Mouse (Mus musculus): ENCODE measurements around the gene Scin.
A peak's percentile ranks its signal among the peaks of the same experiment; 100 is the strongest.

Gene Scin

GRCm38 (mm10) chr12:40108143-40108542 lies 25.9 kb downstream of the Scin start:
- no peak for DNase-seq (ENCODE audit: low read depth, low spot score)

DNA sequence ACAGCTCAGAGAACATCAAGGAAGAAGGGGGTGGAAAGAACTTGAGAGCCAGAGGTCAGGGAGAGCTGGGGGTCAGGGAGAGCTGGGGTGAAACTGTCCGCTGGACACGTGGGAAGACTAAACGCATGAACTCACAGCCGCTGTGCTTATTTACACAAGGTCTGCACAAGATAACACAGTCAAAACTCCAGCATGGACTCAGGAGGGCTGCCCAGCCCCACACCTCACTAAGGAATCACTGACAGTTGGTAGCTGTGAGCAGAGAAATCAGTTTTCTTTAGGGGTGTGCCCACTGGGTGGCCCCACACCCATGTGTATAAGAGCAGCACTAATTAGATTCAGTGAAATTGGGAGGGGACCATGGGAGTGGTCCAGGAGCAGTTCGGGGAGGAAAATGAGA lies 27.2 kb downstream of the Scin start:
- DNase-seq (ENCODE audit: low read depth, low spot score): no peak

- no peak for DNase-seq (ENCODE audit: low read depth, low spot score)
Observed at GRCm38 (mm10) chr12:40104750-40105149, 29.3 kb downstream of the Scin start.

DNA sequence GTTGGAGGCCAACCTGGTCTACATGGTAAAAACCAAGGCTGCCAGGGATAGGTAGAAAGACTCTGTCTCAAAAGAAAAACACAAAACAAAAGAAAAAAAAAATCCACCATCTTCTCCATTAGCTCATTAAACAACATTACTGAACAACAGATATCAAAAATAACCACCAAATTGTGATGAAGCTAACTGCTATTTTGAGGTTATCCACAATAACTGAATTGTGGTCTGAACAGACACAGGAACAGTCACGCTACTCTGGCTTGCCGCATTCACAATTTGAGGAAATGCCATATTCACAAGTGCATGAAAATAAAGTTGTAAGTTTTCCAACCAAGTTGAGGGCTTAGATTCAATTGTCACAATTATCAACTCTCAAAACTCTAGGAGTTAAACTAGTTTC lies 31.7 kb downstream of the Scin start:
- DNase-seq (ENCODE audit: low read depth, low spot score): no peak

- no peak for DNase-seq (ENCODE audit: low read depth, low spot score)
Observed at GRCm38 (mm10) chr12:40099407-40099806, 34.6 kb downstream of the Scin start.

GRCm38 (mm10) chr12:40097449-40097848 lies 36.6 kb downstream of the Scin start:
- no peak for DNase-seq (ENCODE audit: low read depth, low spot score)

GRCm38 (mm10) chr12:40097023-40097422 lies 37.0 kb downstream of the Scin start:
- DNase-seq (ENCODE audit: low read depth, low spot score): no peak

DNA sequence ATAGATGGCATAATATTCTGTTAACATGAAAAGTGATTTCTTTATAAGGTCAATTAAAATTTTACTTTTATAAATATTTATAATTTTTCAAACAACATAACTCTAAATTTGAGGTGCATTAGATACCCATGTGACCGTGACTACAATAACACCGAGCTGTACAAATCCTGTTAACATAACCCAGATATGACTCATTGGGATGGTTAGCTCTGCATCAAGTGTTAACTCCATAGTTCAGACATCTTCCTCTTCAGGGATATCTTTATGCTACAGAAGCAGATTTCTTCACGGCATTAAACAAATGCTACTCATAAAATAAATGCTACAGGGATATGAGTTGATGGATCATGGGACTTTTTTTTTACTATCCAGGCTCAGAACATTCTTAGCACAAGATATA lies 37.6 kb downstream of the Scin start:
- DNase-seq (ENCODE audit: low read depth, low spot score): no peak

GRCm38 (mm10) chr12:40090017-40090416 lies 44.0 kb downstream of the Scin start:
- no peak for DNase-seq (ENCODE audit: low read depth, low spot score)

- DNase-seq (ENCODE audit: low read depth, low spot score): no peak
Observed at GRCm38 (mm10) chr12:40085731-40086322, 48.2 kb downstream of the Scin start.

DNA sequence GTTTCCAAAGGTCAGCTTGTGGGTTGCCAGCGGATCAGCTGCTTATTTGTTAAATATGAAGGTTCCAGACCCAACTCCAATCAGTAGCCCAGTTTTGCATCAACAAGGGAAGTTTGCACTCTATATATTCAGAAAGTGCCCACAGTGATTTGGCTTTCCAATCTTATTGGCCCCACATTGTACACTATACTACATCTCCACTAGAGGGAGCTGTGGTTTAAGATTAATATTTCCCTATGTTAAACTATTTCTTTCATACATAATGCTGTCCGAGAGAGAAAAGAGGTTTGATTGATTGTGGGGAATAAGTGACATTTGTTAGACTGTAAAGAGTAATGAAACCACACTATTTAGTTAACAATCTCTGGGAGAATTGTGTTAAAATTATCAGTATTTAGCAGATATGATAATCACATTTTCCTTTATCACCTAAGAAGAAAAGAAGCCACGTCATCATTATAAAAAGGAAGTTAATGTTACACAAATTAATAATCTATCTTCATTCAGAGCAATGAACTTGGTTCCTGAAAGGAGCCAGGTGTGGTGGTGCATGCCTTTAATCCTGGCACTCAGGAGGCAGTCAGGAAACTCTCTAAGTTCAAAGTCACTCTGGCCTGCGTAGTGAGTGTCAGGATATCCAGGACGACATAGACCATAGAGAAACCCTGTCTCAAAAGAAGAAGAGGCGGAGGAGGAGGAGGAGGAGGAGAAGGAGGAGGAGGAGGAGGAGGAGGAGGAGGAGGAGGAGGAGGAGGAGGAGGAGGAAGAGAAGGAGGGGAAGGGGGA lies 51.4 kb downstream of the Scin start:
- DNase-seq (ENCODE audit: low read depth, low spot score): no peak

DNA sequence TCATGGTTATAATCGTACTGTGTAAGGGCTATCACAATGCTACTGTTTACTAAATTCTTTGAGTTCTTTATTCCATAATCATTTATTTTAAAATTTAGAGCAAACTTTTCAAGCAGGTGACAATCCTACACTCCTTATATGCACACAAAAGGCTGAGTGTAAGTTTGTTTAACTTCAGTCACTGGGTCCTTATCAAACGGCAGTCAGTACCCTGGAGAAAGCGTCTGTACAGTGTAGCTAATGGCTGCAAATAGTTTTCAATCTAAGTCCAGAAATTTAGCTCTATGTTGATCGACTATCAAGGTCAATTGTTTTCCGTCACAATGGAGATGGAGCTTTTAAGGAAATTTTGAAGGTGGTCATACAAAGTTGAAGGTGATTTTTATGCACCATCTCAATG lies 52.0 kb downstream of the Scin start:
- no peak for DNase-seq (ENCODE audit: low read depth, low spot score)

- DNase-seq (ENCODE audit: low read depth, low spot score): peak; percentile 3
Observed at GRCm38 (mm10) chr12:40073660-40074059, 60.4 kb downstream of the Scin start.

GRCm38 (mm10) chr12:40047024-40047423 lies 87.0 kb downstream of the Scin start:
- no peak for DNase-seq (ENCODE audit: low read depth, low spot score)

GRCm38 (mm10) chr12:40043816-40044585 lies 90.0 kb downstream of the Scin start:
- no peak for DNase-seq (ENCODE audit: low read depth, low spot score)

DNA sequence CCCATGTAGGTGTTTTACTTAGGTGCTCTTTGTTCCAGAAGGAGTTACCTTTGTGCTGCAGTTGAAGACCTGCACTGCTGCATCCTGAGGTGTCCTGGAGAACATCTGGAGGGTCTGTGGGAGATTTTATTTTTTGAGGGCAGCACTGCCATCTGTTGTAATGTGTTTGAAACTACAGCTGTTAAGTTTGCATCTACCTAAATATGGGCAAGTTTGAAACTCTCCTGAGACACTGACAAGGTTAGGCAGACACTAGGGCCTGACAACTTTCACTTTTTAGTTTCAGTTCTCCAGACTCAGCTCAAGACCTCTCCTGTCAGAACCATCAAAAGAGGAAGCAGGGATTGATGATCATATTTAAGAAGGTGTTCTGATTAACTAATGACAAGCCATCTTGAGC lies 94.0 kb downstream of the Scin start:
- no peak for DNase-seq (ENCODE audit: low read depth, low spot score)

DNA sequence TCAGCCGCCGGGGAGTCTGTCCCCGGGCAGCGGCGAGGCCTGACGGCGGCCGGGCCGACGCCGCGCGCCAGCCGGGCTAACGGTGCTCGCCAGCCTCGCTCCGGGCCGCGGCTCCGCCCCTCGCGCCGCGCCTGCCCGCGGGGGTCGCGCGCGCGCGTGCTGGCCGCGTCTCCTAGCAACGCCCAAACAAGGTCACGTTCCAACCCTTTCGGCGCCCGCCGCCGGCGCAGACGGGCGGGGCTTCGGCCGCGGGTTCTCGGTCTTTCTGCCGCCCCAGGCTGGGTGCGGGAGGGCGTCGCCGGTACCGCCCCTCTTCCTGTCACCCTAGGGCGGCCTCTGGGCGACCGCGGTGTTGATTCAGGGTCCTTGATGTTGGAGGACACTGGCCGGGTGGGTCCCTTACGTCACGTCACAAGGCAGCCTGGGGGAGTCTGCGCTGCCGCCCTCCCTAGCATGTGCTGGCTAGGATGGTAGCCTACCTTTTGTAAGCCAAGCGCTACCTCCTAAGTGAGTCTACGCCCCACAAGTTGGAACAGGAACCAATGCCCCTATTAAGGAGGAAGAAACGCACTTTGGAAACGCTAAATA lies 96.1 kb downstream of the Scin start, which contains the start of gene Arl4a:
Arl4a (minus strand) TSS at position 150 of the 588 bp plus-strand sequence.
- peak; percentile 80 for DNase-seq (ENCODE audit: low read depth, low spot score)

DNA sequence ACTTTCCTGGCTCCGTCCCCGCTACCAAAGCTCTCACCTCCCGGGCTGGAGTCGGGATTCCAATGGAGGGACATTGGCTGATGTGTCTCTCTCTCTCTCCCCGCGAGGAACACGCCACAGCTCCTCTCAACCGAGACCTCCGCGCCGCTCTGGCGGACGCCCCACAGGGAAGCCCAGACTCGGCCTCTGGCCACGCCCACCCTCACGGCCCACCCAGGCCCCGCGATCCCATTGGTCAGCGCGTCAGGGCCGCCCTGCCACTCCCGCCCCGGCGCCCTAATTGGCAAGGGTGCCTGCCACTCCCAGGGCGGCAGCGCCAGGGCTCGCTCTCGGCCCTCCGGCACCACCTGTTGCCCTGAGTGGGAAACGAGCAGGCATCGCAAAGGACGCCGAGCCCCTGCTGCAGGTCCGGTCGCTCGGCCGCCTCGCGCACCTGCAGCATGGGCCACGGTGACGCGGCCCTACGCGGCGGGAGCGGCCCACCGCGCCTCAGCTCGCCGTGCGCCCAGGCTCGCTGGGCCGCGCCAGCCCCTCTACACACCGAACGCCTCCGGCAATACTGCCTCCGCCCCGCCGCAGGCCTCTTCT lies 96.7 kb downstream of the Scin start:
- DNase-seq (ENCODE audit: low read depth, low spot score): peak; percentile 91

DNA sequence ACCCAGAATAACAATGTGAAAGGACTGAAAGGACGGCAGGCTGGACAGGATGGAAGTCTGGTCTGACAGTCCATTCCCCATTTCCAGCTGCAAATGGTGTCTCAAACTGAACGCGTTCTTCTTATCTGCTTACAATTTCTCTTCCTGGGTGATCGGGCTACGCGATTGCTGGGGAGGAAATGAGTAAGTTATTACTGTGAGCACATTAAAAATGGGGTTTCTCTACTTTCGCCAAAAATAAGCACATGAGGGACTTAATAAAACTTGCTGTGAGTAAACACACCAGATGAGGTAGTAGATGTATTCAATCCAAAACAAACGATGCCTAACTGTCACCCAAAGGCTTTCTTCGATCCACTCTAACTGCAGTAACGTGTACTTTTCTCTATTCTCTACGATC lies 97.4 kb downstream of the Scin start:
- DNase-seq (ENCODE audit: low read depth, low spot score): no peak

DNA sequence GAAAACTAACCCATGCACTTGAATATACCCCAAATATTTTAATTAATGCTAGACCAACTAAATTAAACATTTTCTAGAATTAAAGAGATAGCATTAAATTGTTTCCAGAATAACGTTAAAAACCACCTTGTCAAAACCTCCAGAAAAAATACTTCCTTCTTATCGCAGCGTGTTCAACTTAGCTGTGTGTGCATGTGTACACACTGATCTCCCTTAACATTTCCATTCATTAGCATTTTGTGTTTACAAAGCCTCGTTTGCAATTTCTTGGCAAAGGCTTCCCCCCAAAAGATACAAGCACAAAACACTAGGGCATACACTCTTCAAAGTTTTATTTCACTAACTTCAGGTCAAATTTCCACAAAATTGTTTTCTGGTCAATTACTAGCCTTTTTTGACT lies 98.5 kb downstream of the Scin start:
- DNase-seq (ENCODE audit: low read depth, low spot score): no peak

DNA sequence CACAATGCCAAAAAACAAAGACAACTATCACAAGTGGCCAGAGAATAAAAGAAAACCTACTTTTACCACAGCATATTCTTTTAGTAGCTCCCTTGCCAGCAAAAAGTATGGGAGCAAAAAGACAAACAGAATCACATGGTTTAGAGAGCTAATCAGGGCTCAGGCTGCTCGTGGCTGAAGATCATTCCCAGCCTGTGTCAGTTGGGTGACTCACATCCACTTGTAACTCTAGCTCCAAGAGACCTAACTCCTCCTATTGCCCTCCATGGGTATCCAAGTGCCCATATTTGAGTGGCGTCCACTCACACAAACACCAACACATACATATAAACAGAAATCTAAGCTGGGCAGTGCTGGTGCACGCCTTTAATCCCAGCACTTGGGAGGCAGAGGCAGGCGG lies 104.8 kb downstream of the Scin start:
- DNase-seq (ENCODE audit: low read depth, low spot score): no peak

DNA sequence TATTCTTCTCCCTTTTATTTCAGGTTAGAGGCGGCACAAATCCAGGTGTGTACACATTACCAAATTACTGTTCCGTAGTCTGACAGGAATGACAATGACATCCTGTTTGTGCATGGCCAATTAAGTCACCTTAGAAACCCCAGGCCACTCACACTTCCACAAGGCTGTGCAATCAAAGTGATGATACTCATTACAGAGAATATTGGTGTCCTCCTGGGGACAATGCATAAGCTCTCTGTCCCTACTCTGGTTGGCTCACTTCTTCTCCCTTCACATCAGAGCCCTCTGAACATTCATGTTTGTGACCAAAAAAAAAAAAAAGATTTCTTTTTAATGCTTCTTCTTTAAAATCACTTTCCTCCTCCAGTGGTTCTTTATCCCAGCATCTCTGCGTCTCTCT lies 106.2 kb downstream of the Scin start:
- no peak for DNase-seq (ENCODE audit: low read depth, low spot score)
